Mouse (Mus musculus): ENCODE results near the gene Rad18.

Gene Rad18

GRCm38 (mm10) chr6:112684065-112684464 lies 12.4 kb downstream of the Rad18 start:
- no peak for DNase-seq (ENCODE audit: low spot score in 2 of 2)

- DNase-seq (ENCODE audit: low spot score in 2 of 2), result no peak
Measured at GRCm38 (mm10) chr6:112632071-112632470, 64.4 kb downstream of the Rad18 start.

GRCm38 (mm10) chr6:112630291-112630690 lies 66.2 kb downstream of the Rad18 start:
- DNase-seq (ENCODE audit: low spot score in 2 of 2), result no peak

- no peak for DNase-seq (ENCODE audit: low spot score in 2 of 2)
Measured at GRCm38 (mm10) chr6:112628301-112628700, 68.2 kb downstream of the Rad18 start.

GRCm38 (mm10) chr6:112622321-112622720 lies 74.2 kb downstream of the Rad18 start:
- DNase-seq (ENCODE audit: low spot score in 2 of 2), result no peak

- no peak for DNase-seq (ENCODE audit: low spot score in 2 of 2)
Measured at GRCm38 (mm10) chr6:112620027-112620426, 76.5 kb downstream of the Rad18 start.

- DNase-seq (ENCODE audit: low spot score in 2 of 2), result no peak
Measured at GRCm38 (mm10) chr6:112617728-112618318, 78.7 kb downstream of the Rad18 start.

- no peak for DNase-seq (ENCODE audit: low spot score in 2 of 2)
Measured at GRCm38 (mm10) chr6:112609027-112609426, 87.5 kb downstream of the Rad18 start.

GRCm38 (mm10) chr6:112603866-112604265 lies 92.6 kb downstream of the Rad18 start:
- no peak for DNase-seq (ENCODE audit: low spot score in 2 of 2)

- DNase-seq (ENCODE audit: low spot score in 2 of 2), result no peak
Measured at GRCm38 (mm10) chr6:112594971-112595370, 101.5 kb downstream of the Rad18 start.

GRCm38 (mm10) chr6:112587912-112588311 lies 108.6 kb downstream of the Rad18 start:
- DNase-seq (ENCODE audit: low spot score in 2 of 2), result no peak

- no peak for DNase-seq (ENCODE audit: low spot score in 2 of 2)
Measured at GRCm38 (mm10) chr6:112586999-112587398, 109.5 kb downstream of the Rad18 start.

- no peak for DNase-seq (ENCODE audit: low spot score in 2 of 2)
Measured at GRCm38 (mm10) chr6:112584961-112585360, 111.5 kb downstream of the Rad18 start.

- no peak for DNase-seq (ENCODE audit: low spot score in 2 of 2)
Measured at GRCm38 (mm10) chr6:112582022-112582421, 114.5 kb downstream of the Rad18 start.

GRCm38 (mm10) chr6:112577198-112577597 lies 119.3 kb downstream of the Rad18 start:
- DNase-seq (ENCODE audit: low spot score in 2 of 2), result no peak

GRCm38 (mm10) chr6:112574558-112574957 lies 121.9 kb downstream of the Rad18 start:
- DNase-seq (ENCODE audit: low spot score in 2 of 2), result no peak

- no peak for DNase-seq (ENCODE audit: low spot score in 2 of 2)
Measured at GRCm38 (mm10) chr6:112570413-112570812, 126.1 kb downstream of the Rad18 start.

Data from spleen, postnatal 36 days (tissue).